Mouse (Mus musculus): ENCODE data around the gene Milr1.
"Not testable (repeated sequence)": the region's sequence is repeated elsewhere in the genome, so short reads cannot be mapped to it uniquely, and the experiment has no call there.

Milr1 gene

DNA sequence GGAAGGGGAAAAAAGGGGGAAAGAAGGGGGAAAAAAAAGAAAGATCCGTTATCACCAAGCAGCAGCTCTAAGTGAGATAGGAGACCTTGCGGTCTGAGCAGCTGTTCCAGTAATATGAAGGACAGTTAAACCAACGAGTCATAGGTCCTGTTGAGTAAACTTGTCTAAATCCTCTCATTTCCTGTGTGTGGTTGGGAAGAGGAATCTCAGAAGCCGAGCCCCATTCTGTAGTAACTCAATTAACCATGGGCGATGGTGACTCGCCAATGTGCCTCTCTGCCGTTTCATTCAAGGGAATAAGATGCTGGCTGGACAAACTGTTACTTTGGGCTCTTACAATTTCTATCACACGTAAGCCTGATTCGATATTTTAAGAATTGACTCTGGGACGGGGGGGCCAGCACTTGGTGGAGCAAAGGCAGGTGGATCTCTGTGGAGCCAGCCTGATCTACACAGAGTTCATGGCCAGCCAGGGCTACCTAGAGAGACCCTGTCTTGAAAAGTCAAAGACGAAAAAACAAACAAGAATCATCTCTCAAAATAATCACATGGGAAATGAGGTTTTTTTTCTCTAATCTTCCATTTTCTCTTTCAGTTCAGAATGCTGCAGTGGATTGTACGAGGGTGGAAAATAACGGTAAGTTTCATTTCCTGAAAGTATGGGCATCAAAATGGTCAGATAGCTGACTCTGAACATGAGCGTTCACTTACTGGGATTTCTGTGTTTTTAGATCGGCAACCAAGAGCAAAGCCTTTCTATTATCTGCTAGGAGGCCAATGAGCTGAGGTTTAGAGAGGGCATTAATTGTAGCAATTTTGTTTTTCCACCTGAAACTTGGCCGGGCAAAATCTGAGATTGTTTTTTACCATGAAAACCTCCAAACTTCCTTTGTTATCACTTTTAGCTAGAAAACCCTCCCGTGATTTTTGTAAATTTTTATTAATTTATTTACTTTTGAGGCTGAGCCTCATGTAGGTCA is at the start of gene Milr1:
Milr1 (plus strand) TSS at position 188 of the 980 bp plus-strand sequence.
- DNase-seq (ENCODE audit: low spot score) = peak; percentile 33

DNA sequence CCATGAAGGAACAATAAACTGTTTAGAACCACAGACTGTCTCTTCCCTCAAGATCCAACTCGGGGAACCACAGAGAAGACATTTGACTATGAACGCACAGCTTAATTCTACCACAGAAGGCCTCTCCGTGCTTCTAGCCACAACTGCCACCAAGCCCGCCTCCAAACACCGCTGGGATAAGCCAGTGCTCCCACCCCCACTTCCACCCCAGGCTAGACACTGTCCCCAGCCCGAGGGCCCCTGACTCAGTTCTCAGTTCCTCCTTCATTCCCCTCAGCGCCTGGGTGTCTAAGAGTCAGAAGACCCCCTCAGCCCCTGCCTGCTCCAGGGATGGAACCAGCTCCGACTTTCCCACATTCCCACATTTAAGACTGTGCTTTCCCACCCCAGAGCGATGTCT is 49.4 kb upstream of the Milr1 start:
- no peak for DNase-seq (ENCODE audit: low spot score)

DNA sequence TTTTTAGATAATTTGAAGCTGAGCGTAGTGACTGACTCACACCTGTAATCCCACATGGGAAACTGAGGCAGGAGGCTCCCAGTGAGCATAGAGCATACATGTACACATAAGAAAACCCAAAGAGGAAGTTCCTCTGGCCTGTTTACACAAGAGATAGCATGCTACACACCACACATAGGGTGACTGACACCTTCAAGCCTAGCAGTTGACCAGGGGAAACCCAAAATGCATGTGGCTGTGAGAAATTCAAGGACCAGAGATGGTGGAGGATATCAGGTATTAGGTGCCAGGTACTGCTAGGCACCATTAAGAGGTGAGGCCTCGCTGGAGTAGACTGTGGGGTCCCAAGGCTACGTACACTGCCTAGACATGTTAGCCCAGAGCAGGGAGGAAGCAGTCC is 48.4 kb upstream of the Milr1 start:
- no peak for DNase-seq (ENCODE audit: low spot score)

DNA sequence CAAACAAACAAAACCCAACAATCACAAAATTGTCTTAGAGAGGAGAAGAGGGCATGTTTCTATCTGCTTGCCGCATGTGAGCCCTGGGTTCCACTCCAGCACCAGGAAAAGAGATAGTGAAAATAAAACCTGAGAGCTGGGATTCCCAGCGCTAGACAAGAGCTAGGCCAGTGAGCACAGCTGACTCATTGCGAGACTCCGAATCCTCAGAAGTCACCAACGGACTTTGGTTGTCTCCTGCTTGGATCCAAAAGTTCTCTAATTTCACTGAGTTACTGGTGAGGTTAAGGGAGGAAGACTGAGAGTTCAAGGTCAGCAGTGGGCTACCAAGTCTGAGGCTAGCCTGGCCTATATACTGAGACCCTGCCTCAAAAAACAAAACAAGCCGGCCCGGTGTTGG is 47.1 kb upstream of the Milr1 start:
- DNase-seq (ENCODE audit: low spot score) = no peak

GRCm38 (mm10) chr11:106704399-106705111 is 46.5 kb upstream of the Milr1 start:
- no peak for DNase-seq (ENCODE audit: low spot score)

DNA sequence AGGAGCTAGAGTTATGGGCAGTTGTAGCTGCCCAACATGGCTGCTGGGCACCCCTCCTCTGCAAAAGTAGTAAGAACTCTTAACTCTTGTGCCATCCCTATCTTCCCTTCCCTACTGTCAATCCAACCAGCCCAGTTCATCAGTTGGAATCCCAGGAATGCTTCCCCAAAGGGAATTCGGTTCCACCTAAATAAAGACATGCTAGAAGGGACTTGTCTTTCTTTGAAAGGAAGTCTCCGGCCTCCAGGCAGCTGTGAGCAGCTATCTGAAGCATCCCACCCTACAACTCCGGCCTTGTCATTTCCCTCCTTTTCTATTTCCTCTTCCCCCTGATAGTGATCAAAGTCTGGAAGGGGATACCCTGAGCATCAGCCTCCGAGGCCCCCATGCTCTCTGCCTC is 44.8 kb upstream of the Milr1 start:
- no peak for DNase-seq (ENCODE audit: low spot score)

DNA sequence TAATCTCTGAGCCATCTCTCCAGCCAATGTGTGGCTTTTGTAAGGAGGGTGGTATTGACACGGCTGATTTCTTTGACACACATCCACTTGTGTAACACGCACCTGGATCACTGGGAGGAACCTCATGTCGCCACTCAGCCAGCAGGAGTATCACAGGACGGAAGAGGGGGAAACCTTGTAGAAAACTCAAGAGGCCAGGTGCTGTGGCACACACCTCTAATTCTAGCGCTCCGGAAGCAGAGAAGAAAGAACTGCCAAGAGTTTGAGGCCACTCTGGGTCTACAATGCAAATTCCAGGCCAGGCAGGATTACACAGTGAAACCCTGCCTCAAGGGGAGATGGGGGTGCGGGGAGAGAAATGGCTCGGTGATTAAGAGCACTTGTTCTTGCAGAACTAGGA is 43.9 kb upstream of the Milr1 start:
- DNase-seq (ENCODE audit: low spot score) = no peak

DNA sequence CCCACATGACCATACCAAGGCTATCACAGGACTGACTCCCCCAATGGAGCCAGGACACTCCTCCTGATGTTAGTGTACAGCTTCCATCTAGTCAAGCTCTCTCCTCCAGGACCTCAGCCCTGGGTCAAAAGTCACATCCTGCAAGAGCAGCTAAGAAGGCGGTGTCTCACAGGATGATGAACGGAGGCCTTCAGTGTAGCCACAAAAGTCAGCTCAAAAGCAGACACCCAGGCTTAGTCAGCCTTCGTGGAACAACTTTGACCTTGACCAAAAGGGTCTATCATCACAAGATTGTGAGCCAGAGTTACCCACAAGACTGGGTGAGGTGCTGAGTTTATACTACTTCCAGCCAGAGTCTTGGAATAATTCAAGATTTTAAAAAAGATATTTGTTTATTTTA is 43.2 kb upstream of the Milr1 start:
- DNase-seq (ENCODE audit: low spot score) = no peak

DNA sequence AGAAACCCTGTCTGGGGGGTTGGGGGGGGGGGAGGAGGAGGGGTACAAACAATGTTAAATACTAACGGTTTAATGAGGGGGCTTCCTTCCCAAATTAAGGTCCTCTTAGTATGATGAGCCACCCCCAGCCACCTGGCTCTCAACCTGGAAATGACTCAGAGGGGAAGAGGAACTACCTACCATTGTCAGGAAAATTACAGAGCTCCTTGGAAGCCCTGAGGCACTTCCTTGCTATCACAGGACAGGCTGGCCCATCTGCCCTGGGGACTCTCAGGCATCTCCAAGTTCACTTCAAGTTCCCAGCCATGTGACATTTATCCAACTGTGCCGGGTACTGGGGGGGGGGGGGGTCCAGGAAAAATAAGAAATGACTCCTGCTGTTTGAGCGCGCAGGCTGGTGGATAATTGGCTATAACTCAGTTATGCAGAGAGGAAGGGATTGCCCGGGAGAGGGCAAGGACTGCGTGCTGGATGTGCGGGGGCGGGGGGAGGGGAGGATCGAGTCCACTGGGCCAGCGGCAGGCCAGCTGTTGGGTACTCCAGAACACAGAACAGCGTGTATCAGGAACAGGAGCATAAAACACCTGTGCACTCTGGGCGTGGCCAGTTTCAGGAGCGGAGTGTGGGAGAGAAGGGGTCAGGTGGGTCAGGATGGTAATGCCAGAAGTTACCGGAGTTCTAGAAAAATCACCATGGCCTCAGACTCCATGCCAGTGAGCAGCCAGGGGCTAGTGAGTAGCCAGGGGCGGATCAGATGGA is 41.6 kb upstream of the Milr1 start:
- DNase-seq (ENCODE audit: low spot score) = peak; percentile 44

DNA sequence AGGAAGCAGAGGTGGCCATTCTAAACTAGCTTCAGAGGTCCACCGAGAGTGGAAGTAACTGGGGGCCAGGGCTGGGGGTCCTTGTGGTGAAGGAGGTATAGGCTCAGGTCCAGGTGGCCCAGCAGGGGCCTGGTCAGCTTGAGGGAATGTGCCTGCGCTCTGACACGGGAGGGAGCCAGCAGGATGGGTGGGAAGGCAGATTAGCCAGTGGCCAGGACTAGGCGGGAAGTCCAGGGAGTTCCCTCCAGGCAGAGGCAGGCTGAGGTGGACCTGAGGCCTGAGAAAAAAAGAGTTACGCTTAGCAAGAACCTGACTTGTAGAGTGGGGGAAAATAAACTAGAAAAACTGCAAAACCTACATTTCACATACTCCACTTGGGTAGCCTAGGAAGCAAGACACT is 40.2 kb upstream of the Milr1 start:
- no peak for DNase-seq (ENCODE audit: low spot score)

DNA sequence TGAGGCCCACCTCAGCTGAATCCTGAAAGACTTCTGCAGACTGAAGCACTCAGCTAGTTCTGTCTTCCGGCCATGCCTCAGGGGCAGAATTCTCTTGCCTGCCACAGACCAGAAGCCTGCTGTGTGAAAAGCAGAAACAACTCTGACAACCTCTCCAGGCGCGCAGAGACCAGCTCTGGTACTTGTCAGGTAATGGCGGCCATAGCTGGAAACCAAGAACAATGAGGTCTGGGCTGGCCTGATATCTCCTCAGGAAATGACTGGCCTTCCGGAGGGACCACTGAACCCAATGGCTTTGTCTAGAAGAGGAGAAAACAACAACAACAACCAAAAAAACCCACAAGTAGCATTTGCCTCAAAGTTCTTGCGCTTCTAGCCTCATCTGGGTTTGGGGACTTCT is 36.0 kb upstream of the Milr1 start:
- DNase-seq (ENCODE audit: low spot score) = no peak

DNA sequence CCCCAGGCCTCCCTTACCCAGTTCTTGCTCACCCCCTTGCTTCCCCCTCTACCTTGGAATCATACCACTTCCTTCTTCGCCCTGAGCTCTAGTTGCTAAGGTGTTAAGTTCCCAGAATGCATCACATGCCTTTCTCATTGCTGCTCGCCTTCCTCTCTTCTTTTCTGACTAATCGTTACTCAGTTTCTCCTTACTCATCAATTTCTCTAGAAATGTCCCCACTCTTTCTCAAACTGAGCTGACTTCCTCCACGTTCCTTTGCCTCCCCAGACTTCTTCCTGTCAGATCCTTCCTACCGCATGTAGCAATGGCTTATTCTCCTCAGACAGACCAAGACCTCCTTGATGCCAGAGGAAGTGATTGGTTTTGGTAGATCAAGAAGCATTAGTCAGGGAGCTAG is 34.5 kb upstream of the Milr1 start:
- no peak for DNase-seq (ENCODE audit: low spot score)

- DNase-seq (ENCODE audit: low spot score) = no peak
Observed at GRCm38 (mm10) chr11:106720379-106720778, 30.6 kb upstream of the Milr1 start.

GRCm38 (mm10) chr11:106722831-106723361 is 28.1 kb upstream of the Milr1 start:
- DNase-seq (ENCODE audit: low spot score) = peak; percentile 54

- peak; percentile 71 for DNase-seq (ENCODE audit: low spot score)
Observed at GRCm38 (mm10) chr11:106723611-106724125, 27.4 kb upstream of the Milr1 start.

GRCm38 (mm10) chr11:106724176-106724915 is 26.7 kb upstream of the Milr1 start:
- no peak for DNase-seq (ENCODE audit: low spot score)

DNA sequence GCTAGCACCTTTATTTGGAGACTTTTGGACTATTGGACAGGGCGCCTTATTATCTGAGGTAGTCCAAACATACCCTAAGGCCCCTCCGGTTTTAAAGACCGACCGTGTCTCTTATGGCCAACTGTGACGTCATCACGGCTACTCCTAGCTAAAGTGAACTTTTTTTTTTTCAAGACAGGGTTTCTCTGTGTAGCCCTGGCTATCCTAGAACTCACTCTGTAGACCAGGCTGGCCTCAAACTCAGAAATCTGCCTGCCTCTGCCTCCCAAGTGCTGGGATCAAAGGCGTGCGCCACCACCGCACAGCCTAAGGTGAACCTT is 26.1 kb upstream of the Milr1 start:
- not testable (repeated sequence) for DNase-seq (ENCODE audit: low spot score)

- DNase-seq (ENCODE audit: low spot score) = no peak
Observed at GRCm38 (mm10) chr11:106727967-106728366, 23.1 kb upstream of the Milr1 start.

GRCm38 (mm10) chr11:106728402-106729366 is 22.3 kb upstream of the Milr1 start:
- no peak for DNase-seq (ENCODE audit: low spot score)

GRCm38 (mm10) chr11:106729656-106730055 is 21.4 kb upstream of the Milr1 start:
- no peak for DNase-seq (ENCODE audit: low spot score)
